Mouse (Mus musculus): ENCODE measurements around the gene Acsf3. TPM values are rescaled to one million over a fixed set of nuclear protein-coding genes. Genes with fewer than 3 reads are reported as not detected.

Acsf3 gene
- total RNA-seq, 1 experiment from 2014 or later: 15.1 TPM

- ATAC-seq (replicated peaks in 1 of 2; ENCODE audit: insufficient read depth in 1 of 2, low FRiP score in 2 of 2, low TSS enrichment in 1 of 2, low read depth in 1 of 2, poor library complexity in 2 of 2, severe bottlenecking in 2 of 2): no peak
These were observed 89.4 kb downstream of the Acsf3 start for GRCm38 (mm10) chr8:122864719-122865129.

DNA sequence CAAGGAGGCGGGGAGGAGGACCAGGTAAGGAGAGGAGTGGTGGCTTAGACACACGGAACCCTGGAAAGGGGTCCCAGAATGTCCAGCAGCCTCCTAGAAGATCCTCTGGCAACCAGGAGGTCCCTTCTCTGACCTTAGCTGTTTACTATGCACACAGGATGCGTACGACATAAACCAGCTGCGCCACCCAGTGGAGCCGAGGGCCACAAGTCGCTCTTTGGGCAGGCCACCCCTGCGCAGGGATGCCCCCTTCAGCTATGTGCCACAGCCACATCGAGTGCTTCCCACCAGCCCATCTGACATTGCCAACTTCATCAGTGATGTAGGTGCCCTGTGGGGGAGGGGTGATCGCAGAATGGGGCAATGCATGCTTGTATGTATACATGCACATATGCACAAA is 90.2 kb downstream of the Acsf3 start:
- 0 out of 4 replicates have a peak, but pooled peaks of 1 of the 2 experiments have one; percentile 26 for ATAC-seq (replicated peaks in 1 of 2; ENCODE audit: insufficient read depth in 1 of 2, low FRiP score in 2 of 2, low TSS enrichment in 1 of 2, low read depth in 1 of 2, poor library complexity in 2 of 2, severe bottlenecking in 2 of 2)

DNA sequence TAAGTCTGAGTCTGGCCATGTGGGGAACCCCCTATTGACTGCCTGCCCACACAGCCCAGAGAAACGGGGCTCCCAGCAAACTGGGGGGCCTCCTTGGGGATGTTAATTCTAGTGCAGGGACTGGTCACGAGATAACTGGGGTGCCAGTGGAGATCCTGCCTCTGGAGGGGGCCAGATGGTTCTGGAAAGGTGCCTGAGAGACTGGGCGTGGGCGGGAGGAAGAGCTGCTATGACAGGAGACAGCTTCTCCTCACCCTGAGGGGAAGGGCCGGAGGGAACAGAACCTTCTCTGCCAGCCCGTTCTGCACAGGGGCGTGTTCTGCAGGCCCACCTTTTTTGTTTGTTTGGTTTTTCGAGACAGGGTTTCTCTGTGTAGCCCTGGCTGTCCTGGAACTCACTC is 90.9 kb downstream of the Acsf3 start:
- ATAC-seq (replicated peaks in 1 of 2; ENCODE audit: insufficient read depth in 1 of 2, low FRiP score in 2 of 2, low TSS enrichment in 1 of 2, low read depth in 1 of 2, poor library complexity in 2 of 2, severe bottlenecking in 2 of 2): no peak

Other genes with a start within 250 kb of the Acsf3 start
- 12.9 and 23.6 TPM in 2 replicates for gene Piezo1, start 224.2 kb upstream of the Acsf3 start, total RNA-seq (2017)
- 30.8 and 33.1 TPM in 2 replicates for gene Cdt1, start 207.5 kb upstream of the Acsf3 start, total RNA-seq (2017)
- gene Aprt, start 198.6 kb upstream of the Acsf3 start, total RNA-seq (2017): 80.7 and 87.1 TPM in 2 replicates
- gene Galns, start 164.0 kb upstream of the Acsf3 start, total RNA-seq (2017): 13.9 and 15.1 TPM in 2 replicates
- gene Trappc2l, start 163.8 kb upstream of the Acsf3 start, total RNA-seq (2017): 9.6 and 19.3 TPM in 2 replicates
- not detected in 2 replicates for gene Pabpn1l, start 152.7 kb upstream of the Acsf3 start, total RNA-seq (2017)
- 15.9 and 20.5 TPM in 2 replicates for gene Cbfa2t3, start 76.4 kb upstream of the Acsf3 start, total RNA-seq (2017)
- not detected in 2 replicates for gene Cdh15, start 72.5 kb downstream of the Acsf3 start, total RNA-seq (2017)